Mouse (Mus musculus): ENCODE data around the gene March9. TPM values are rescaled to one million over a fixed set of nuclear protein-coding genes. Genes with fewer than 3 reads are reported as not detected.
A peak's percentile ranks its signal among the peaks of the same experiment; 100 is the strongest.
"Not testable (repeated sequence)": the region's sequence is repeated elsewhere in the genome, so short reads cannot be mapped to it uniquely, and the experiment has no call there.

The March9 gene
- total and polyA plus RNA-seq, 2 experiments: 0.09 to 0.44 TPM

GRCm38 (mm10) chr10:127075080-127075479 is 15.1 kb upstream of the March9 start, which contains the start of gene Agap2:
Agap2 (plus strand) TSS chr10:127075284.
- peaks cover 13% of the 10 kb centered on the region; the same call in 1 of the 2 replicates for H3K4me1 ChIP-seq (ENCODE audit: control insufficient read depth, insufficient read depth, low read length)
- no peaks in the 10 kb centered on the region for H3K27me3 ChIP-seq (ENCODE audit: control insufficient read depth, insufficient read depth, low read length)
- H3K27ac ChIP-seq (replicated peaks; ENCODE audit: insufficient read depth, low read depth, low read length): no peak within 1 kb of the TSS
- no peak within 1 kb of the TSS for H3K9ac ChIP-seq (ENCODE audit: low read depth, low read length)
- WGBS: 77% methylated on average over 9 of the region's 9 CpGs
- no peaks in the 10 kb centered on the region for H3K36me3 ChIP-seq (ENCODE audit: control insufficient read depth, insufficient read depth, low read length)
- TF ChIP-seq POLR2A (IDR thresholded peaks at IDR 0.05; ENCODE audit: extremely low read depth, insufficient read depth, low read length): no peak
- peak; percentile 17; the same call in 1 of the 2 replicates for TF ChIP-seq CTCF (IDR thresholded peaks at IDR 0.05; ENCODE audit: low read depth, low read length)
- no peak within 1 kb of the TSS; the same call in 1 of the 2 replicates for H3K4me3 ChIP-seq (ENCODE audit: insufficient read depth, low read depth, low read length)
- no peaks in the 10 kb centered on the region; the same call in 1 of the 2 replicates for H3K79me2 ChIP-seq (ENCODE audit: control insufficient read depth, insufficient read depth, low read length)
- DNase-seq (ENCODE audit: extremely low read depth, low read depth, low spot score): no peak

- Histone ChIP-seq H3K79me2 (ENCODE audit: control insufficient read depth, insufficient read depth, low read length) (no peaks in the 10 kb centered on the region; the same call in 1 of the 2 replicates), H3K27me3 (ENCODE audit: control insufficient read depth, insufficient read depth, low read length) (no peaks in the 10 kb centered on the region), H3K4me1 (ENCODE audit: control insufficient read depth, insufficient read depth, low read length) (peaks cover 12% of the 10 kb centered on the region; the same call in 1 of the 2 replicates), H3K4me3 (ENCODE audit: insufficient read depth, low read depth, low read length) (no peak overlapping the region), H3K36me3 (ENCODE audit: control insufficient read depth, insufficient read depth, low read length) (no peaks in the 10 kb centered on the region), H3K27ac (replicated peaks; ENCODE audit: insufficient read depth, low read depth, low read length) (no peak overlapping the region), H3K9ac (ENCODE audit: low read depth, low read length) (no peak overlapping the region)
- 88% methylated on average over 1 of the region's 1 CpGs for WGBS
- DNase-seq (ENCODE audit: extremely low read depth, low read depth, low spot score): no peak
- TF ChIP-seq CTCF (IDR thresholded peaks at IDR 0.05; ENCODE audit: low read depth, low read length) (no peak), POLR2A (IDR thresholded peaks at IDR 0.05; ENCODE audit: extremely low read depth, insufficient read depth, low read length) (no peak)
Measured at GRCm38 (mm10) chr10:127073981-127074380, 14.0 kb upstream of the March9 start.

- DNase-seq (ENCODE audit: extremely low read depth, low read depth, low spot score); H3K27me3 ChIP-seq (ENCODE audit: control insufficient read depth, insufficient read depth, low read length); H3K79me2 ChIP-seq (ENCODE audit: control insufficient read depth, insufficient read depth, low read length); H3K4me3 ChIP-seq (ENCODE audit: insufficient read depth, low read depth, low read length); H3K27ac ChIP-seq (replicated peaks; ENCODE audit: insufficient read depth, low read depth, low read length); H3K9ac ChIP-seq (ENCODE audit: low read depth, low read length); H3K36me3 ChIP-seq (ENCODE audit: control insufficient read depth, insufficient read depth, low read length): not testable (repeated sequence)
- 70% methylated on average over 2 of the region's 2 CpGs for WGBS
- peaks cover 12% of the 10 kb centered on the region; the same call in 1 of the 2 replicates for H3K4me1 ChIP-seq (ENCODE audit: control insufficient read depth, insufficient read depth, low read length)
Measured at GRCm38 (mm10) chr10:127072969-127073368, 13.0 kb upstream of the March9 start.

- not testable (repeated sequence) for H3K79me2 ChIP-seq (ENCODE audit: control insufficient read depth, insufficient read depth, low read length); H3K27me3 ChIP-seq (ENCODE audit: control insufficient read depth, insufficient read depth, low read length); H3K27ac ChIP-seq (replicated peaks; ENCODE audit: insufficient read depth, low read depth, low read length); DNase-seq (ENCODE audit: extremely low read depth, low read depth, low spot score); H3K9ac ChIP-seq (ENCODE audit: low read depth, low read length); H3K4me3 ChIP-seq (ENCODE audit: insufficient read depth, low read depth, low read length)
- WGBS: 86% methylated on average over 4 of the region's 4 CpGs
- H3K36me3 ChIP-seq (ENCODE audit: control insufficient read depth, insufficient read depth, low read length): peaks cover 13% of the 10 kb centered on the region
- peaks cover 12% of the 10 kb centered on the region for H3K4me1 ChIP-seq (ENCODE audit: control insufficient read depth, insufficient read depth, low read length)
Measured at GRCm38 (mm10) chr10:127072270-127072669, 12.3 kb upstream of the March9 start.

GRCm38 (mm10) chr10:127071203-127071602 is 11.2 kb upstream of the March9 start:
- Histone ChIP-seq H3K4me3 (ENCODE audit: insufficient read depth, low read depth, low read length) (no peak overlapping the region), H3K4me1 (ENCODE audit: control insufficient read depth, insufficient read depth, low read length) (peaks cover 17% of the 10 kb centered on the region), H3K79me2 (ENCODE audit: control insufficient read depth, insufficient read depth, low read length) (peaks cover 3% of the 10 kb centered on the region; the same call in 1 of the 2 replicates), H3K27ac (replicated peaks; ENCODE audit: insufficient read depth, low read depth, low read length) (no peak overlapping the region; the same call in 1 of the 2 replicates), H3K9ac (ENCODE audit: low read depth, low read length) (no peak overlapping the region), H3K36me3 (ENCODE audit: control insufficient read depth, insufficient read depth, low read length) (peaks cover 18% of the 10 kb centered on the region), H3K27me3 (ENCODE audit: control insufficient read depth, insufficient read depth, low read length) (no peaks in the 10 kb centered on the region)
- 22% methylated on average over 9 of the region's 9 CpGs for WGBS
- DNase-seq (ENCODE audit: extremely low read depth, low read depth, low spot score): peak; percentile 92
- TF ChIP-seq POLR2A (IDR thresholded peaks at IDR 0.05; ENCODE audit: extremely low read depth, insufficient read depth, low read length) (no peak), CTCF (IDR thresholded peaks at IDR 0.05; ENCODE audit: low read depth, low read length) (peak; percentile 28; the same call in 1 of the 2 replicates)

- peak within 1 kb of the TSS; percentile 60 for H3K4me3 ChIP-seq (ENCODE audit: insufficient read depth, low read depth, low read length)
- 1% methylated on average over 36 of the region's 36 CpGs for WGBS
- H3K79me2 ChIP-seq (ENCODE audit: control insufficient read depth, insufficient read depth, low read length): peaks cover 3% of the 10 kb centered on the region; the same call in 1 of the 2 replicates
- peak; percentile 98 for DNase-seq (ENCODE audit: extremely low read depth, low read depth, low spot score)
- H3K4me1 ChIP-seq (ENCODE audit: control insufficient read depth, insufficient read depth, low read length): peaks cover 17% of the 10 kb centered on the region
- H3K9ac ChIP-seq (ENCODE audit: low read depth, low read length): peak within 1 kb of the TSS; percentile 84
- H3K27me3 ChIP-seq (ENCODE audit: control insufficient read depth, insufficient read depth, low read length): no peaks in the 10 kb centered on the region
- peaks cover 18% of the 10 kb centered on the region for H3K36me3 ChIP-seq (ENCODE audit: control insufficient read depth, insufficient read depth, low read length)
- TF ChIP-seq POLR2A (IDR thresholded peaks at IDR 0.05; ENCODE audit: extremely low read depth, insufficient read depth, low read length) (peak; percentile 73; the same call in 1 of the 2 replicates), CTCF (IDR thresholded peaks at IDR 0.05; ENCODE audit: low read depth, low read length) (no peak)
- peak within 1 kb of the TSS; percentile 92 for H3K27ac ChIP-seq (replicated peaks; ENCODE audit: insufficient read depth, low read depth, low read length)
Measured at GRCm38 (mm10) chr10:127070190-127071121, 10.5 kb upstream of the March9 start, which contains the start of gene Tspan31. Tspan31 (minus strand) TSS chr10:127070264.

Data from liver, adult 2 months (tissue).